Mouse (Mus musculus) liver, embryonic 14.5 days (tissue): ENCODE measurements at regions not wholly inside any gene's neighbourhood (a gene's known extent, or its start where the extent isn't known, plus 50 kb on each side); places are given as distances from the start of the nearest gene placed in this dataset.

Experiments used
- CTCF ChIP-seq: IDR thresholded peaks from 2 replicates; pipeline ENCODE4 v1.5.1; 2016; ENCODE audit warnings: antibody characterized with exemption, low read depth, control low read depth
- EP300 ChIP-seq: IDR thresholded peaks from 2 replicates; pipeline ENCODE4 v1.6.1; 2016; ENCODE audit warnings: antibody characterized with exemption, low read depth

- no peak for TF ChIP-seq CTCF
- TF ChIP-seq EP300: no peak
These were observed 265.0 kb upstream of the Zfp637 start for GRCm38 (mm10) chr6:117576021-117576420.
